Mouse (Mus musculus) CH12.LX (cell line): ENCODE results near the gene Wdfy2. TPM values are rescaled to one million over a fixed set of nuclear protein-coding genes. Genes with fewer than 3 reads are reported as not detected.

Experiments used
- DNase-seq: peaks from one replicate; pipeline ENCODE4 v3.0.0-alpha.2; 2013; ENCODE audit errors: extremely low read depth
- H3K27ac ChIP-seq: 2 replicates; pipeline ENCODE4 v1.5.1; 2012; ENCODE audit warnings: low read depth, mild to moderate bottlenecking, control low read depth, moderate library complexity; ENCODE audit not compliant: insufficient read depth
- H3K27me3 ChIP-seq: replicated peaks from 2 replicates; pipeline ENCODE3; 2012; ENCODE audit warnings: inconsistent platforms
- H3K36me3 ChIP-seq, 2 experiments: replicated peaks in 1 of 2; 2 replicates each; pipeline versions ENCODE3 to v1.6.1; 2012; ENCODE audit warnings: inconsistent platforms in 1 of 2, low read length in 1 of 2, mild to moderate bottlenecking in 1 of 2, mixed read lengths in 1 of 2, moderate library complexity in 1 of 2; ENCODE audit not compliant: control insufficient read depth in 1 of 2, insufficient read depth in 1 of 2
- H3K4me1 ChIP-seq, 2 experiments: 2 replicates each; pipeline ENCODE4 v1.6.1; 2012; ENCODE audit warnings: inconsistent platforms in 1 of 2, moderate library complexity in 1 of 2; ENCODE audit not compliant: insufficient read depth in 2 of 2, control insufficient read depth in 1 of 2
- H3K4me2 ChIP-seq: 2 replicates; pipeline ENCODE4 v1.6.1; 2012; ENCODE audit warnings: low read depth, mild to moderate bottlenecking, control low read depth; ENCODE audit not compliant: poor library complexity, insufficient read depth, severe bottlenecking
- H3K4me3 ChIP-seq, 3 experiments: fragments of 150-350 bp in 1 of 3; sonication (generic) in 1 of 3; replicated peaks in 1 of 3; 2 replicates each; pipeline versions ENCODE3 to v1.5.1; 2011 to 2012; ENCODE audit warnings: low read depth in 2 of 3, low read length in 2 of 3, mild to moderate bottlenecking in 2 of 3, moderate library complexity in 2 of 3, control low read depth in 1 of 3, improper control_type of control experiment in 1 of 3, inconsistent platforms in 1 of 3, mixed read lengths in 1 of 3; ENCODE audit not compliant: poor library complexity in 1 of 3
- H3K79me2 ChIP-seq: replicated peaks from 2 replicates; pipeline ENCODE4 v1.6.1; 2012; ENCODE audit warnings: mild to moderate bottlenecking, moderate library complexity; ENCODE audit not compliant: control insufficient read depth, poor library complexity, insufficient read depth, severe bottlenecking; ENCODE audit errors: extremely low read depth
- H3K9ac ChIP-seq: 2 replicates; pipeline ENCODE4 v1.6.1; 2012; ENCODE audit warnings: low read depth, mild to moderate bottlenecking, control low read depth, moderate library complexity; ENCODE audit not compliant: insufficient read depth
- H3K9me3 ChIP-seq: replicated peaks from 2 replicates; pipeline ENCODE3; 2012; ENCODE audit warnings: low read length, inconsistent platforms, mixed read lengths
- BHLHE40 ChIP-seq: IDR thresholded peaks from 2 replicates; pipeline ENCODE4 v1.6.1; 2011; ENCODE audit warnings: mild to moderate bottlenecking, low read depth, low read length, improper control_type of control experiment
- CHD1 ChIP-seq: IDR thresholded peaks from 2 replicates; pipeline ENCODE4 v1.6.1; 2012; ENCODE audit warnings: low read depth, low read length, improper control_type of control experiment, inconsistent platforms
- CHD2 ChIP-seq: IDR thresholded peaks from 2 replicates; pipeline ENCODE4 v1.6.1; 2011; ENCODE audit warnings: low read length, improper control_type of control experiment
- ETS1 ChIP-seq: conservative IDR thresholded peaks from 2 replicates; pipeline ENCODE4 v1.6.1; 2012; ENCODE audit warnings: low read depth, mild to moderate bottlenecking, inconsistent platforms, low read length, improper control_type of control experiment, moderate library complexity
- GABPA ChIP-seq: IDR thresholded peaks from 2 replicates; pipeline ENCODE4 v1.6.1; 2012; ENCODE audit warnings: low read depth, low read length, improper control_type of control experiment, inconsistent platforms; ENCODE audit not compliant: insufficient replicate concordance
- HCFC1 ChIP-seq: IDR thresholded peaks from 2 replicates; pipeline ENCODE4 v1.6.1; 2012; ENCODE audit warnings: low read depth, mild to moderate bottlenecking, inconsistent platforms, low read length, improper control_type of control experiment
- IRF4 ChIP-seq: IDR thresholded peaks from 2 replicates; pipeline ENCODE4 v1.6.1; 2014; ENCODE audit warnings: low read depth, mild to moderate bottlenecking, inconsistent platforms, low read length, improper control_type of control experiment
- JUN ChIP-seq: IDR thresholded peaks from 2 replicates; pipeline ENCODE4 v1.6.1; 2011; ENCODE audit warnings: low read depth, mild to moderate bottlenecking, low read length, improper control_type of control experiment, moderate library complexity; ENCODE audit not compliant: insufficient read depth
- JUND ChIP-seq: conservative IDR thresholded peaks from 2 replicates; pipeline ENCODE4 v1.6.1; 2011; ENCODE audit warnings: low read depth, low read length, improper control_type of control experiment
- KAT2A ChIP-seq: IDR thresholded peaks from 2 replicates; pipeline ENCODE4 v1.6.1; 2012; ENCODE audit warnings: low read length, improper control_type of control experiment, inconsistent platforms; ENCODE audit not compliant: insufficient replicate concordance
- MAFK ChIP-seq: IDR thresholded peaks from 2 replicates; pipeline ENCODE4 v1.6.1; 2011; ENCODE audit warnings: low read length, improper control_type of control experiment; ENCODE audit not compliant: insufficient replicate concordance
- MAX ChIP-seq: IDR thresholded peaks from 2 replicates; pipeline ENCODE4 v1.6.1; 2011; ENCODE audit warnings: low read length, improper control_type of control experiment
- MEF2A ChIP-seq: IDR thresholded peaks from 2 replicates; pipeline ENCODE4 v1.6.1; 2014; ENCODE audit warnings: low read depth, mild to moderate bottlenecking, inconsistent platforms, low read length, improper control_type of control experiment, borderline replicate concordance
- MXI1 ChIP-seq: IDR thresholded peaks from 2 replicates; pipeline ENCODE4 v1.6.1; 2011; ENCODE audit warnings: mild to moderate bottlenecking, low read depth, low read length, improper control_type of control experiment
- MYC ChIP-seq: IDR thresholded peaks from 2 replicates; pipeline ENCODE4 v1.6.1; 2011; ENCODE audit warnings: low read depth, mild to moderate bottlenecking, improper control_type of control experiment, low read length
- NELFE ChIP-seq: IDR thresholded peaks from 2 replicates; pipeline ENCODE4 v1.6.1; 2011; ENCODE audit warnings: low read depth, low read length, improper control_type of control experiment
- PAX5 ChIP-seq: IDR thresholded peaks from 2 replicates; pipeline ENCODE4 v1.6.1; 2012; ENCODE audit warnings: low read length, inconsistent platforms, mixed read lengths
- POLR2A ChIP-seq: IDR thresholded peaks from 2 replicates; pipeline ENCODE4 v1.6.1; 2011; ENCODE audit warnings: low read depth, mild to moderate bottlenecking, improper control_type of control experiment, low read length
- POLR2AphosphoS2 ChIP-seq: IDR thresholded peaks from 2 replicates; pipeline ENCODE4 v1.6.1; 2011; ENCODE audit warnings: low read depth, low read length, improper control_type of control experiment
- RAD21 ChIP-seq: IDR thresholded peaks from 2 replicates; pipeline ENCODE4 v1.6.1; 2011; ENCODE audit warnings: low read depth, mild to moderate bottlenecking, low read length, improper control_type of control experiment, moderate library complexity
- RCOR1 ChIP-seq: conservative IDR thresholded peaks from 2 replicates; pipeline ENCODE4 v1.6.1; 2012; ENCODE audit warnings: low read depth, mild to moderate bottlenecking, inconsistent platforms, low read length, improper control_type of control experiment
- SIN3A ChIP-seq: IDR thresholded peaks from 2 replicates; pipeline ENCODE4 v1.6.1; 2012; ENCODE audit warnings: low read length, improper control_type of control experiment, inconsistent platforms
- TBP ChIP-seq: conservative IDR thresholded peaks from 2 replicates; pipeline ENCODE4 v1.6.1; 2011; ENCODE audit warnings: low read depth, low read length, improper control_type of control experiment
- UBTF ChIP-seq: IDR thresholded peaks from 2 replicates; pipeline ENCODE4 v1.6.1; 2012; ENCODE audit warnings: low read depth, mild to moderate bottlenecking, inconsistent platforms, low read length, improper control_type of control experiment, moderate library complexity
- USF1 ChIP-seq: IDR thresholded peaks from 2 replicates; pipeline ENCODE4 v1.6.1; 2014; ENCODE audit warnings: low read depth, mild to moderate bottlenecking, inconsistent platforms, low read length, improper control_type of control experiment
- USF2 ChIP-seq: conservative IDR thresholded peaks from 2 replicates; pipeline ENCODE4 v1.6.1; 2011; ENCODE audit warnings: low read depth, low read length, improper control_type of control experiment
- ZMIZ1 ChIP-seq: IDR thresholded peaks from 2 replicates; pipeline ENCODE4 v1.6.1; 2012; ENCODE audit warnings: low read depth, mild to moderate bottlenecking, inconsistent platforms, low read length, improper control_type of control experiment
- dilution Hi-C: fragments of 300-500 bp; cut with MboI; formaldehyde crosslinking; loops from 2 replicates; pipeline ENCODE4 v1.14.3; 2020; ENCODE audit warnings: low sequenced_read_pairs; ENCODE audit not compliant: extremely low pct_unique_long_range_greater_than_20kb, extremely low pct_ligation_motif_present
- in situ Hi-C: fragments of 300-500 bp; cut with MboI; formaldehyde crosslinking; loops from 3 replicates; pipeline ENCODE4 v1.14.3; 2019; ENCODE audit warnings: low sequenced_read_pairs, low pct_ligation_motif_present, low pct_unique_long_range_greater_than_20kb, mixed read lengths
- polyA plus RNA-seq: library from polyadenylated mRNA; unstranded; fragments of >175 nt; gene quantifications from 2 replicates; pipeline ENCODE4 v1.2.1, GENCODE M21; 2012; ENCODE audit warnings: low read depth; ENCODE audit not compliant: insufficient read length
- total RNA-seq, 2 experiments: library from RNA; depleted of rRNA; stranded (reverse); fragments of 300-350 nt in 1 of 2; fragments of >200 nt in 1 of 2; gene quantifications; 2 replicates each; pipeline ENCODE4 v1.2.3; 2012 to 2014

Gene Wdfy2
- total and polyA plus RNA-seq, 3 experiments = 6.3 to 6.7 (median 6.6) TPM

DNA sequence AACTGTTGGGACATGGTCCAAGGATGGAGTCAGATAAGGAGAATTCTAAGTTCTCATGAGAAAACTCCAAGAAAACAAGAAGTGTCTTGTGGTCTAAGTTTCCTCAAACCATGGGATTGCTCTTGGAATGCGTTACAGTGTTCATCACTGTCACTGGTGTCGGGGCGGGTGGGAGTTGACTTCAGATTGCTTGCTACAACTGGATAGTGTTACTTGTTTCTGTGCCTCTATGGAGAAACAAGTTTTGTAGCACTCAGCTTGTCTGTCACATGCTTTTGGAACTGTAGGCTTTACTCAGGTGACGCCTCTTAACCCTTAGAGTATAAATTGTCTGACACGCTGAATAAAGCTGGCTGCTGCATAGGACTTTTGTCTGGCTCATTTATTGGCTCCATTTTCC, 34.3 kb upstream of the Wdfy2 start:
- in situ Hi-C loops = no loop called here
- H3K9ac ChIP-seq = no peak overlapping the region
- no peaks in the 10 kb centered on the region for H3K27me3 ChIP-seq
- no peaks in the 10 kb centered on the region for H3K36me3 ChIP-seq
- no peaks in the 10 kb centered on the region for H3K79me2 ChIP-seq
- H3K4me3 ChIP-seq = no peak overlapping the region
- 0 out of 4 replicates have a peak, but pooled peaks cover 0 to 2% of the 10 kb centered on the region in 2 experiments for H3K4me1 ChIP-seq
- no peak overlapping the region for H3K27ac ChIP-seq
- H3K4me2 ChIP-seq = no peak overlapping the region
- no peak for TF ChIP-seq POLR2AphosphoS2
- TF ChIP-seq ETS1 = no peak
- no peak for TF ChIP-seq NELFE
- no peak for TF ChIP-seq RAD21
- TF ChIP-seq BHLHE40 = no peak
- no peak for TF ChIP-seq MXI1
- no peak for TF ChIP-seq CHD1
- TF ChIP-seq UBTF = no peak
- no peak for TF ChIP-seq HCFC1
- TF ChIP-seq KAT2A = no peak
- TF ChIP-seq PAX5 = no peak
- no peak for TF ChIP-seq IRF4
- TF ChIP-seq JUND = no peak
- no peak for TF ChIP-seq MAX
- no peak for TF ChIP-seq GABPA
- TF ChIP-seq USF2 = no peak
- TF ChIP-seq USF1 = no peak
- TF ChIP-seq, all 38 proteins: peak for 0
- DNase-seq = no peak
- no peaks in the 10 kb centered on the region for H3K9me3 ChIP-seq
- dilution Hi-C loops = no loop called here

GRCm38 (mm10) chr14:62806921-62807320, 30.6 kb upstream of the Wdfy2 start:
- no peak overlapping the region for H3K9ac ChIP-seq
- in situ Hi-C loops = no loop called here
- H3K36me3 ChIP-seq = no peaks in the 10 kb centered on the region
- no peaks in the 10 kb centered on the region for H3K79me2 ChIP-seq
- peaks cover 0 to 9% of the 10 kb centered on the region in 2 experiments; a peak in 1 of 4 replicates for H3K4me1 ChIP-seq
- dilution Hi-C loops = no loop called here
- H3K9me3 ChIP-seq = no peaks in the 10 kb centered on the region
- H3K27me3 ChIP-seq = no peaks in the 10 kb centered on the region
- no peak overlapping the region for H3K27ac ChIP-seq
- no peak overlapping the region for H3K4me3 ChIP-seq
- DNase-seq = no peak
- TF ChIP-seq HCFC1 = no peak
- TF ChIP-seq USF2 = no peak
- TF ChIP-seq SIN3A = no peak
- TF ChIP-seq RAD21 = no peak
- TF ChIP-seq ETS1 = no peak
- no peak for TF ChIP-seq POLR2A
- TF ChIP-seq KAT2A = no peak
- no peak for TF ChIP-seq MYC
- no peak for TF ChIP-seq CHD2
- TF ChIP-seq TBP = no peak
- TF ChIP-seq ZMIZ1 = no peak
- no peak for TF ChIP-seq POLR2AphosphoS2
- TF ChIP-seq UBTF = no peak
- TF ChIP-seq IRF4 = no peak
- no peak for TF ChIP-seq JUN
- no peak for TF ChIP-seq BHLHE40
- no peak for TF ChIP-seq MEF2A
- TF ChIP-seq MAFK = no peak
- TF ChIP-seq RCOR1 = no peak
- no peak for TF ChIP-seq MXI1
- H3K4me2 ChIP-seq = no peak overlapping the region
